Mouse (Mus musculus) T-cell, adult 2 months (primary cell): ENCODE data around the gene Lrwd1.
A peak's percentile ranks its signal among the peaks of the same experiment; 100 is the strongest.
"Not testable (repeated sequence)": the region's sequence is repeated elsewhere in the genome, so short reads cannot be mapped to it uniquely, and the experiment has no call there.

Experiments
- DNase-seq: peaks from one replicate; pipeline ENCODE4 v3.0.0; 2022; ENCODE audit warnings: low spot score

Lrwd1 gene

GRCm38 (mm10) chr5:136135571-136136291, at the start of gene Lrwd1, which contains the start of gene Alkbh4:
TSS of gene Lrwd1 (minus strand) at chr5:136136074.
TSS of gene Alkbh4 (plus strand) at chr5:136136146.
- DNase-seq, result peak; percentile 98

GRCm38 (mm10) chr5:136183766-136184165, 47.9 kb upstream of the Lrwd1 start:
- DNase-seq, result peak; percentile 30

DNA sequence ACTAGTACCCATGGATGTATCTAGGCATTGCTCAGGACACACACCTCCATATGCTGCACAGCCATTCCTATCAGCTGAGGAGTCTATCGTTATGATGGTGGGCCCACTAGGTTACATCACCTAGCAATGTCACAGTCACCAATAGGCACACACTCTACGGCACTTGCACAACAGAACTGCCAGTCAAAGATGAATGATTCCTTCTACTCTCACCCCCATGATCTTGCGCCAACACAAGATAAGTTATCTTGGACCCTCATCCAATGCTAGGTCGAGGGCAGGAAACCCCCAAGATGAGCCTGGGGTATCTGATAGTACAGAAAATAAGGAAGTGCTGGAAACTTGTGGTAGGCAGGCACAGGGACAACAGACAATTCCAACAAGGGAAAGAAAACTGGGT, 47.0 kb upstream of the Lrwd1 start:
- DNase-seq, result no peak

DNA sequence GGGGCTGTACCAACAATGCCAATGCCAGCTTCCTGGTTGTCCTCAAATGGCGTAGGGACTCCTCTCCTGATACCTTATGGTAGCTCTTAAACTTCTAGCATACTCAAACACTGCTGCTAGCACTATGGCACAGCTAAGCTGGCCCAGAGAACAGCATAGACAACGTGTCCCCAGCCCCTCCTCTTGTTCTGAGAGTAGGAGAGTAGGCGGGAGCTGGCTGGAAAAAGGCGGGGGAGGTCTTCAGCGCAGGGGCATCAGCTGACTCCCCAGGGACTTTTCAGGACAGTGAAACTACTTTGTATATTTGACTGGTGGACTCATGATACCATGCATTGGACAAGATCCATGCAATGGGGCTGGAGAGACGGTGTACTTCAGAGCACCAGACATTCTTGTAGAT, 46.2 kb upstream of the Lrwd1 start:
- no peak for DNase-seq

GRCm38 (mm10) chr5:136181197-136181596, 45.3 kb upstream of the Lrwd1 start:
- DNase-seq, result no peak

DNA sequence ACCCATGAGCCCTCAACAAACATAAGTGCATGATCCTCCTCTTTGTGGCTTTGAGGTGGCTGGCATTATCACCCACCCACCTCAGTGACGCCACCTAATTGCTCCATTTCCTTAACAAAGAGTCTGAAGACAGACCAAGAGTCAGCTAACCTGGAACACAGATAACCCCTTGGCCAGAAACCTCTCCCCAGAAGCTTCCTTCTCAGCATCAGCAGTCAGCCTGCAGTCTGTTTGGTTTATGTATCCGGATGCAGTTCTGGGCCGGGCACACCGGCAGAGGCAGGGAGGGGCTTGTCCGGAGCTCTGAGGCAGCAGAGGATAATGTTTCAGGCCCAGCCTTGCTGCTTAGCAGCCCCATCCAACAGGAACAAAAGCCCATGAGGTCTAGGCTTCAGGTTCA, 43.7 kb upstream of the Lrwd1 start:
- peak; percentile 66 for DNase-seq

GRCm38 (mm10) chr5:136173606-136174463, 38.0 kb upstream of the Lrwd1 start:
- DNase-seq, result peak; percentile 75

- DNase-seq, result no peak
Observed at GRCm38 (mm10) chr5:136172939-136173338, 37.1 kb upstream of the Lrwd1 start.

GRCm38 (mm10) chr5:136171363-136172341, 35.8 kb upstream of the Lrwd1 start:
- peak; percentile 51 for DNase-seq

GRCm38 (mm10) chr5:136170512-136171362, 34.9 kb upstream of the Lrwd1 start, which contains the start of gene Orai2:
TSS of gene Orai2 (minus strand) at chr5:136170713.
- peak; percentile 77 for DNase-seq

DNA sequence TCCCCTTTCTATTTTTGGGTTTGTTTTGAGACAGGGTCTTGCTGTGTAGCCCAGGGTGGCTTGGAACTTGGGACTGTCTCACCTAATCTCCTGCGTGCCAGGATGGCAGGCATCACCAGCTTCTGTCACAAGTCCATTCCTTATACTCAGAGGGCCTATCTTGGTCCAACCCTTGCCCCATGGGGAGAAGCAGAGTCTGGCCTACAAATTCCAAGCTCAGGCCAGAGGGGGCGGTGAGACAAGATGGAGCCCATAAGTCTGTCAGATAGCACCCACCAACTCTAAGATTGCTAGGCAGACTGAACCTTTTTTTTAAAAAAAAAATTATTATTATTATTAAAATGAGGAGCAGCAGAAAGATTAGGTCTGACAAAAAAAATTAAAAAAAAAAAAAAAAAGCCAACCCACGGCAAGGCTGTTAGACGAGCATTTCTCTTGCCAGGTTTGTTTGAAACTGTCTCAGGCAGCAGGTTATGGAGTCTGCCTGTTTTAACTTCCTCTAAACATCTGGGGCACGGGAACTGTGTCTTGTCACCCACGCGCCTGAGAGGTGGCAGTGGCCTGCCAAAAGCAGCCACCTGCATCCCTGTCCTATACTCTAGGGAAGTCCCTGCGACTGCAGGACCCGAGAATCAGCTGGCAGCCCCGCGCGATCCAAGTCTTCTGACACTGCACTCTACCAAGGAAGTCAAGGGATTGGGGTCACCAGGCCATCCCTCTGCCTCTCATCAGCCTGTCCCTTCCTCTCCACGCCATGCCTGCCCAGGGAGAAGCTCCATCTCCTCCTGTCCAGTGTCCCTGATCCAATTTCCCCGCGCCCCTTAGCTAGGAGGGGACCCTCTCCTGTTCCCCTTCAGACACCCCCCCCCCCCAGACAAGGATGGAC, 34.0 kb upstream of the Lrwd1 start:
- peak; percentile 58 for DNase-seq

- no peak for DNase-seq
Observed at GRCm38 (mm10) chr5:136168071-136168470, 32.2 kb upstream of the Lrwd1 start.

DNA sequence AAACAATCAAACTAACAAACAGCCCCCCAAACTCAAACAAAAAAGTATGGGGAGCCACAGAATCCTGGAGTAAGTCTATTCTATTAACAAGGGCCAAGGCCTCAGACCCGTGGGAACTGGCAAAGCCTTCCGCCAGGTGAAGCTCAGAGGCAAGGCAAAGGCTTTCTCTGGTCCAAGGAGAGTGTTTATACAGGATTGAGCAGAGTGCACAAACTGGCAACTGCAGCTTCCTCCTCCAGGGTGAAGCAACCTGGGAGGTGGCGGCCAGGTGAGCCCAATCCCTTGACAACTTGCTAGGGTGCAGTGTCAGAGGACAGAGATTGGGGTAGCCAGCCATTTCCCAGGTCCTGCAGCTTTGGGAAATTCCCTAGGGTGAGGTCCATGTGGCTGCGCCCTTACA, 31.4 kb upstream of the Lrwd1 start:
- DNase-seq, result no peak

GRCm38 (mm10) chr5:136165246-136165645, 29.4 kb upstream of the Lrwd1 start:
- DNase-seq, result no peak

- no peak for DNase-seq
Observed at GRCm38 (mm10) chr5:136163807-136164474, 28.1 kb upstream of the Lrwd1 start.

- not testable (repeated sequence) for DNase-seq
Observed at GRCm38 (mm10) chr5:136160084-136160483, 24.2 kb upstream of the Lrwd1 start.

GRCm38 (mm10) chr5:136155399-136155798, 19.5 kb upstream of the Lrwd1 start:
- DNase-seq, result peak; percentile 65

- DNase-seq, result no peak
Observed at GRCm38 (mm10) chr5:136152365-136152764, 16.5 kb upstream of the Lrwd1 start.

DNA sequence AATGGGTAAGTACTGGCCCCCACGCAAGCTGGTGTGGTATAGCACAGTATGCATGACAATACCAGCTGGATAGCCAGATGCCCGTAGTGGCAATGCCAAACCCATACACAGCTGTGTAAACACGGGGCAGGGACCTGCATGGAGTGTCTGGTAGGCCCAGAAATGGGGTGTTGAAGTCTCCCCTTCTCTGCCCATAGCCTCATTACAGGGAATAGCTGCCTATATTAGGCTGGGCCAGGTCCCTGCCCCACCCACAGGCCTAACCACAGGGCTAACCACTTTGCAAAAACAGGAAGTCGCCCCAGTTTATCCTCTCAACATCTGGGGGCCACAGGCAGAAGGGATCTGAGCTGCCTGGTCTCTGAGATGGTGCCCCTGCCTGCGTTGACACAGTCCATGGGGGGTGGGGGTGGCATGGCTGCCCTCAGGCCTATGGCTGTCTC, 13.3 kb upstream of the Lrwd1 start:
- peak; percentile 64 for DNase-seq
